Mouse (Mus musculus) spleen, postnatal 4 days (tissue): ENCODE results near the gene Igf1r.

Experiments used
- DNase-seq, 2 experiments: peaks; one replicate each; pipeline ENCODE4 v3.0.0; 2022; ENCODE audit warnings: low spot score in 2 of 2

Igf1r gene

GRCm38 (mm10) chr7:67952777-67953700, at the start of gene Igf1r:
Igf1r (plus strand) TSS chr7:67952827.
- DNase-seq: peak; percentile 49 to 83

GRCm38 (mm10) chr7:67906358-67906757, 46.3 kb upstream of the Igf1r start:
- DNase-seq: no peak

GRCm38 (mm10) chr7:67907786-67908400, 44.7 kb upstream of the Igf1r start:
- no peak for DNase-seq

- no peak for DNase-seq
These were observed 42.1 kb upstream of the Igf1r start for GRCm38 (mm10) chr7:67910528-67910927.

- no peak for DNase-seq
These were observed 41.7 kb upstream of the Igf1r start for GRCm38 (mm10) chr7:67910947-67911346.

GRCm38 (mm10) chr7:67911841-67912240, 40.8 kb upstream of the Igf1r start:
- DNase-seq: no peak

GRCm38 (mm10) chr7:67916960-67917359, 35.7 kb upstream of the Igf1r start:
- DNase-seq: no peak

- DNase-seq: no peak
These were observed 34.9 kb upstream of the Igf1r start for GRCm38 (mm10) chr7:67917753-67918152.

- no peak for DNase-seq
These were observed 33.2 kb upstream of the Igf1r start for GRCm38 (mm10) chr7:67919467-67919866.

- no peak for DNase-seq
These were observed 28.4 kb upstream of the Igf1r start for GRCm38 (mm10) chr7:67924215-67924614.

GRCm38 (mm10) chr7:67930132-67930531, 22.5 kb upstream of the Igf1r start:
- DNase-seq: no peak

- DNase-seq: no peak
These were observed 15.8 kb upstream of the Igf1r start for GRCm38 (mm10) chr7:67936801-67937200.

- no peak for DNase-seq
These were observed 8.8 kb upstream of the Igf1r start for GRCm38 (mm10) chr7:67943805-67944204.

GRCm38 (mm10) chr7:67946901-67947300, 5.7 kb upstream of the Igf1r start:
- no peak for DNase-seq

- no peak for DNase-seq
These were observed 2.2 kb upstream of the Igf1r start for GRCm38 (mm10) chr7:67950346-67950814.

- DNase-seq: peak; percentile 79 to 91
These were observed 1.7 kb upstream of the Igf1r start for GRCm38 (mm10) chr7:67950815-67951531.

GRCm38 (mm10) chr7:67951532-67952035, 1.0 kb upstream of the Igf1r start:
- DNase-seq: peak; percentile 90 to 95

- peak; percentile 66 to 87 for DNase-seq
These were observed 468 bp upstream of the Igf1r start for GRCm38 (mm10) chr7:67952036-67952681.

- no peak for DNase-seq
These were observed 1.2 kb downstream of the Igf1r start for GRCm38 (mm10) chr7:67953764-67954242.

GRCm38 (mm10) chr7:67954591-67955185, 2.1 kb downstream of the Igf1r start:
- DNase-seq: no peak

- no peak for DNase-seq
These were observed 2.6 kb downstream of the Igf1r start for GRCm38 (mm10) chr7:67955276-67955675.
